Mouse (Mus musculus): ENCODE results near the gene Gm2832. TPM values are rescaled to one million over a fixed set of nuclear protein-coding genes. Genes with fewer than 3 reads are reported as not detected.
"Not testable (repeated sequence)": the region's sequence is repeated elsewhere in the genome, so short reads cannot be mapped to it uniquely, and the experiment has no call there.

Gm2832 gene
- total RNA-seq (2014; fragmentation: Nextera tagmentation) (not detected in 2 replicates), total RNA-seq (2017) (0.06 TPM in 1 of 2 replicates, not detected in the other), polyA plus RNA-seq (2012) (not detected in 2 replicates)

- DNase-seq (ENCODE audit: low spot score); H3K4me1 ChIP-seq (ENCODE audit: insufficient read depth, low read depth, low read length); H3K4me3 ChIP-seq (ENCODE audit: low read depth, low read length); H3K36me3 ChIP-seq (replicated peaks); H3K27me3 ChIP-seq (ENCODE audit: insufficient read depth, low read length); ATAC-seq (ENCODE audit: extremely low read depth, insufficient number of reproducible peaks, low FRiP score, poor library complexity, severe bottlenecking); H3K9me3 ChIP-seq (replicated peaks): not testable (repeated sequence)
These were observed at the start of gene Gm2832 for GRCm38 (mm10) chr14:41278505-41278904. Gene Gm2832, plus strand, starts transcription at chr14:41278805.

GRCm38 (mm10) chr14:41263296-41263695 is 15.3 kb upstream of the Gm2832 start:
- H3K4me3 ChIP-seq (ENCODE audit: low read depth, low read length); H3K36me3 ChIP-seq (replicated peaks); ATAC-seq (ENCODE audit: extremely low read depth, insufficient number of reproducible peaks, low FRiP score, poor library complexity, severe bottlenecking); DNase-seq (ENCODE audit: low spot score); H3K9me3 ChIP-seq (replicated peaks); H3K27me3 ChIP-seq (ENCODE audit: insufficient read depth, low read length); H3K4me1 ChIP-seq (ENCODE audit: insufficient read depth, low read depth, low read length): not testable (repeated sequence)

- not testable (repeated sequence) for H3K27me3 ChIP-seq (ENCODE audit: insufficient read depth, low read length); ATAC-seq (ENCODE audit: extremely low read depth, insufficient number of reproducible peaks, low FRiP score, poor library complexity, severe bottlenecking); H3K9me3 ChIP-seq (replicated peaks); H3K4me3 ChIP-seq (ENCODE audit: low read depth, low read length); DNase-seq (ENCODE audit: low spot score); H3K4me1 ChIP-seq (ENCODE audit: insufficient read depth, low read depth, low read length); H3K36me3 ChIP-seq (replicated peaks)
These were observed 14.5 kb upstream of the Gm2832 start for GRCm38 (mm10) chr14:41263853-41264755.

GRCm38 (mm10) chr14:41264756-41265566 is 13.6 kb upstream of the Gm2832 start:
- H3K4me1 ChIP-seq (ENCODE audit: insufficient read depth, low read depth, low read length); H3K9me3 ChIP-seq (replicated peaks); DNase-seq (ENCODE audit: low spot score); H3K36me3 ChIP-seq (replicated peaks); H3K27me3 ChIP-seq (ENCODE audit: insufficient read depth, low read length); H3K4me3 ChIP-seq (ENCODE audit: low read depth, low read length); ATAC-seq (ENCODE audit: extremely low read depth, insufficient number of reproducible peaks, low FRiP score, poor library complexity, severe bottlenecking): not testable (repeated sequence)

GRCm38 (mm10) chr14:41285965-41286364 is 7.4 kb downstream of the Gm2832 start:
- ATAC-seq (ENCODE audit: extremely low read depth, insufficient number of reproducible peaks, low FRiP score, poor library complexity, severe bottlenecking); H3K4me3 ChIP-seq (ENCODE audit: low read depth, low read length); H3K27me3 ChIP-seq (ENCODE audit: insufficient read depth, low read length); H3K9me3 ChIP-seq (replicated peaks); H3K4me1 ChIP-seq (ENCODE audit: insufficient read depth, low read depth, low read length); H3K36me3 ChIP-seq (replicated peaks); DNase-seq (ENCODE audit: low spot score): not testable (repeated sequence)

Other genes with a start within 250 kb of the Gm2832 start
- not detected in 2 replicates for gene Dydc2, start 209.6 kb upstream of the Gm2832 start, total RNA-seq (2014; fragmentation: Nextera tagmentation)
- not detected in 2 replicates for gene Dydc2, start 209.6 kb upstream of the Gm2832 start, total RNA-seq (2017)
- not detected in 2 replicates for gene Dydc2, start 209.6 kb upstream of the Gm2832 start, polyA plus RNA-seq (2012)
- gene Dydc1, start 205.9 kb upstream of the Gm2832 start, total RNA-seq (2014; fragmentation: Nextera tagmentation): not detected in 2 replicates
- gene Dydc1, start 205.9 kb upstream of the Gm2832 start, total RNA-seq (2017): not detected in 2 replicates
- gene Dydc1, start 205.9 kb upstream of the Gm2832 start, polyA plus RNA-seq (2012): not detected in 2 replicates
- gene Mat1a, start 173.8 kb upstream of the Gm2832 start, total RNA-seq (2014; fragmentation: Nextera tagmentation): not detected in 2 replicates
- 0.06 and 0.11 TPM in 2 replicates for gene Mat1a, start 173.8 kb upstream of the Gm2832 start, total RNA-seq (2017)
- not detected in 2 replicates for gene Mat1a, start 173.8 kb upstream of the Gm2832 start, polyA plus RNA-seq (2012)
- gene Sftpa1, start 147.0 kb upstream of the Gm2832 start, total RNA-seq (2014; fragmentation: Nextera tagmentation): not detected in 2 replicates
- 0.22 TPM in 1 of 2 replicates, not detected in the other for gene Sftpa1, start 147.0 kb upstream of the Gm2832 start, total RNA-seq (2017)
- gene Sftpa1, start 147.0 kb upstream of the Gm2832 start, polyA plus RNA-seq (2012): not detected in 2 replicates
- not detected in 2 replicates for gene Mbl1, start 127.3 kb upstream of the Gm2832 start, total RNA-seq (2014; fragmentation: Nextera tagmentation)
- 0.60 TPM in 1 of 2 replicates, not detected in the other for gene Mbl1, start 127.3 kb upstream of the Gm2832 start, total RNA-seq (2017)
- not detected in 2 replicates for gene Mbl1, start 127.3 kb upstream of the Gm2832 start, polyA plus RNA-seq (2012)
- not detected in 2 replicates for gene Sftpd, start 93.7 kb upstream of the Gm2832 start, total RNA-seq (2014; fragmentation: Nextera tagmentation)
- 0.06 and 0.22 TPM in 2 replicates for gene Sftpd, start 93.7 kb upstream of the Gm2832 start, total RNA-seq (2017)
- not detected in 2 replicates for gene Sftpd, start 93.7 kb upstream of the Gm2832 start, polyA plus RNA-seq (2012)
- gene Gm5798, start 69.8 kb downstream of the Gm2832 start, total RNA-seq (2014; fragmentation: Nextera tagmentation): not detected in 2 replicates
- gene Gm5798, start 69.8 kb downstream of the Gm2832 start, total RNA-seq (2017): not detected in 2 replicates
- not detected in 2 replicates for gene Gm5798, start 69.8 kb downstream of the Gm2832 start, polyA plus RNA-seq (2012)
- not detected in 2 replicates for gene Gm7945, start 107.6 kb downstream of the Gm2832 start, total RNA-seq (2014; fragmentation: Nextera tagmentation)
- gene Gm7945, start 107.6 kb downstream of the Gm2832 start, total RNA-seq (2017): 0.22 and 0.46 TPM in 2 replicates
- gene Gm7945, start 107.6 kb downstream of the Gm2832 start, polyA plus RNA-seq (2012): not detected in 2 replicates
- not detected in 2 replicates for gene Gm6482, start 129.5 kb downstream of the Gm2832 start, total RNA-seq (2014; fragmentation: Nextera tagmentation)
- gene Gm6482, start 129.5 kb downstream of the Gm2832 start, total RNA-seq (2017): 0.16 TPM in 1 of 2 replicates, not detected in the other
- gene Gm6482, start 129.5 kb downstream of the Gm2832 start, polyA plus RNA-seq (2012): not detected in 2 replicates
- gene Gm7954, start 174.7 kb downstream of the Gm2832 start, total RNA-seq (2014; fragmentation: Nextera tagmentation): not detected in 2 replicates
- gene Gm7954, start 174.7 kb downstream of the Gm2832 start, total RNA-seq (2017): 0.38 TPM in 1 of 2 replicates, not detected in the other
- not detected in 2 replicates for gene Gm7954, start 174.7 kb downstream of the Gm2832 start, polyA plus RNA-seq (2012)
- gene Gm3486, start 210.7 kb downstream of the Gm2832 start, total RNA-seq (2014; fragmentation: Nextera tagmentation): not detected in 2 replicates
- not detected in 2 replicates for gene Gm3486, start 210.7 kb downstream of the Gm2832 start, total RNA-seq (2017)
- gene Gm3486, start 210.7 kb downstream of the Gm2832 start, polyA plus RNA-seq (2012): not detected in 2 replicates